Mouse (Mus musculus) CD4-positive helper T cell, adult 2 months (primary cell): ENCODE results near the gene Usp12.
"Not testable (repeated sequence)": the region's sequence is repeated elsewhere in the genome, so short reads cannot be mapped to it uniquely, and the experiment has no call there.

Experiments used
- DNase-seq: peaks from one replicate; pipeline ENCODE4 v3.0.0-alpha.2; 2012; ENCODE audit warnings: low read depth, missing footprints, low spot score

Gene Usp12

DNA sequence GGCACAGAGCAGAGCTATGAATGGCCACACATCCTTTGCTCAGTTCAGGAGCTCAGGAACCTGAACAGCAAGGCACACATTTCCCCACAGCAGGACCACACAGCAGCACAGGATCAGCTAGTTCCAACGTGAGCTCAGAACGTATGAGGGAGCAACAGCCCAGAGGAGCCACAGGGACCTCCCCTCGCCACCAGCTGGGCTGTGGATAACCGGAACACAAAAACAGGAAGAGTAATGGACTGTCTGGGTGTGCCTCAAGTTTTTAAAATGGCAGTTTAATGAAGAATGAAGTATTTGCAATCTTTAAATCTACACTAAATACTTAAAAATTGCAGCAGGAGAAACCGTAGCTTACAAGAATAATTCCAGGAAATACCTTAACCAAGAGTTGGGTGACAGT lies 44.9 kb downstream of the Usp12 start:
- DNase-seq, result no peak

DNA sequence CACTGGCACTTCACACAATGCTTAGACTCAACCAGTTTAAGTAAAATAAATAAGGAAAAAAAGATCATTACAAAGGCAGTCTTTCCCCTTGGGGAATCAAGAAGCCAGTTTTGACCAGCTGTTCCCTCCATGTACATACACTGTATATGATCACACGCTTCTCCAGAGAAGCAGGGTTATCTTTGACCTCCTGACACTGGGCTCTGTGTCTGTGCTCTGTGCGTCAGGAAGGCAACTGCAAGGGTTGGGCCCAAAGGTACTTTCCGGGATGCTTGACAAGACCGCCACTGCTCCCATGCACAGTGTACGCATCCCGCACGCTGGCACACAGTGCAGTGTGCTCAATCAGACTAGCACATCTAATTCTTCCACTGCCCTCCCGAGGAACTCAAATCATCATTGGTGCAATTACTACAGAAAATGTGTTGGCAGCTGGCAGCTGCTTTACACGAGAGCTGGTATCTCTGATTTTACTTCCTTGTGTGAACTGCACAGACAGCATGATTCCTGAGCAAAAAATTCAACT lies 57.8 kb downstream of the Usp12 start:
- no peak for DNase-seq

DNA sequence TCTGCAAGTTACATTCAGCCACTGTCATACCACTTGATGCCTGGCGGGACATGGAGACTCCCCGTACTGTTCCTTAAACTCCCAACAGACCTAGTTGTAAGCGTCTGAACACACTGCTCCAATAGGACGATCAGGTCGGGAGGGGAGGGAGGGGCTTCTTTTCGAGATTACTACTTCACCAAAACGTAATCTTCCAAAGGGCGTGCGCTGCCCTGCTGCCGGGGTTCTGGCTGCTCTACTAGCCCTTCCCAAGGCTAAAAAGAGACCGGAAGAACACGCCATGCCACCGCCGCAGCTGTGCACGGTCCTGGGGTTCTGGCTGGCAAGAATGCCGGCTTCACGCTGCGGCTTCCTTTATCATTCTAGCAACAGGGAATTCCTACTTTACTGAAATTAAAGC lies 58.5 kb downstream of the Usp12 start:
- DNase-seq, result no peak

DNA sequence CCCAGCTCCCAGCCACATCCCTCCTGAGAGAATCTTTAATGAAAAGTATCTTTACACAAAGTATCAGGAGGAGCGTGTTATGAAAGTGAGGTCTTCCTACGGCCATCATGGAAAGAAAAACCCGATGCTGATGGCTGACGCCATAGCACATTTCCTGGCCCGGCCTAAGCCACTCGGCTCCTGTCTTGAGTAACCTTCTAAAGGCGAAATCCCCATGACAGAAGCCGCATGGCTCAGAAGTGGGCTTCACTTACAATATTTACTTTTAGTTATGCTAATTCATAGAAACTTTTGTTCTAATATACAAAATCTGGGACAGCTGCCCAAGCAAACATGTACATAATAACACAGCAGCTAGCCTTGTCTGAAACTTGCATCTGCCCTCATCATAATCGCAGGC lies 59.8 kb downstream of the Usp12 start:
- not testable (repeated sequence) for DNase-seq

DNA sequence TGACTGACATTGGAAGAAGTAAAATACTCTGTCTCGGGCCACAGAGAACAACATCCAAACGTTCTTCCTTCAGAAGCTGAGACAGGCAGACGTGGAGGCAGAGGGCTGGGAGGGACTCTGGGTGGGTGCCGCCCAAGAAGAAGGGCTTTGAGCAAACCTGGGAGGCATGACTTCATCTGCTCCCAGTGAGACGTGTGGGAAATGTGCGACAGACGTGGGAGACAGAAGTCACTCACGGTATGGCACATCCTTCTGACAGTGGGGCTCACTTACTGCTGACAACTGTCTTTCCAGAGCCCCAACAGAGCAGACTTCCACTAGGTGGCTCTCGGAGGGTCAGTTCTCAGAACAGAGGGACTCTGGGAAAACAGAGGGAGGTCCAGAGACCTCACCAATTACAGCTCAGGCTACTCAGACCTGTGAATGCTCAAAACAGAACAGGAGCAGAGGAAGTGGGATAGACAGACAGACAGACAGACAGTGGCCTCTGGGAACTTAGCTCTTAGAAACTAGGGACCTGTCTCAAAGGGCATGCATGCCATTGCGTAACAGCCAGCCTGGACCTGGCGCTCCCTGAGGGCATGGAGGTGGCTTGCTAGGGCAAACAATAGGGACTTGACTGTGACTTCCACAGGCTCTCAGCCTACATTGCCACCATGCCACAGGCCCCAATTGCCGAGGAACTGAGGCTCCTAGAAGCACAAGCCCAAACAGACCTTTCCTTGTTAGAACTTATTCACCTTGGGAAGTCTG lies 60.7 kb downstream of the Usp12 start:
- DNase-seq, result no peak

DNA sequence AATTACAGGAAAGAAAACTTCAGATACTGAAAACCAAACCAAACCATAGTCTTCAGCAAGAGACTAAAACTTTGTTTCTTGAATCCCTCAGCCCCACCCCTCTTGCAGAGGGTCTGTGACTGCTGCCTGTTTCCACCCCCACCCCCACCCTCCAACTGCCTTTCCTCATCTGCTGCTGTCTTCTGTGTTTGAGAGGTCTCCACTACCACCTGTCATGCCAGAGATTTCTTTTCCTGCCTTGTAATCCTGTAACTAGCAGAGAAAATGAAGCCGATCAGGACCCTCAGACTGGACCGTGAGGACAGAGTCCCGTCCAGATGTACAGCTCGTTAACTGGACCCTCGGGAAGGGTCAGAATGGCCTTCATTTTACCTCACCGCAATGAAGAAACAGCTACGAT lies 61.4 kb downstream of the Usp12 start:
- DNase-seq, result no peak

DNA sequence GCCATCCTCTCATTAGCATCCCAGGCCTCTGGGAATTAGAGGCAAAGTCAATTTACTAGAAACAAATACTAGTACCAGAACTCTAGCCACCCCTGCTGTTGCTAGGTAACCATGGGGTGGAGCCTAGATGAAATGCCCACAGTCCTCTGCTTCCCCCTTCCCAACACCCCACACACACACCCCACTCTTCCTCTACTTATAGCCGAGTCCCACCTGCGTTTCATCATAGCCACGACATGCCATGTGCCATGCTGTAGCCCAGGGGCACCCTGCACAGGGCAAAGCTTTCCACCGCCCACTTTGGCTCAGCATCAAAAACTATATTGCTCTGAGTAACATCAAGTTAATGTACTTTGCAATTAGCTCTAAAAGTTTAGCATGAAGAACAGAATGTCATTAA lies 67.8 kb downstream of the Usp12 start:
- no peak for DNase-seq

DNA sequence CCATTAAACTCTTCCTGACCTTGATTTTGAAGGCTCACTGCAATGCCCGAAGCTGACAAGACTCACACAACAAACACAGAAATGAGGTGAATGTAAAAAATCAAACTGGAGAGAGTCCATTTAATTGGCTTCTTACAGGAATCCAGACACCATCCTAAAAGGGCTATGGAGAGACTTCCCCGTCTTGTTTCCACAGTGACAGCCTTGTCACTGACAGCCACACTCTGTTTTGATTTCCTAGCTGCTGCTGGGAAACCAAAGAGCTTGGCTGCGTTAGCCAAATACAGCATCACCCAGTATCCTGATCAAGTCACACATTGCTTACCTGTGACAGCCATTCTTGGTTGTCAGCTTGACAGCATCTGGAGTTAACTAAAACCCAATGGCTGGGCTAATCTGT lies 69.8 kb downstream of the Usp12 start:
- DNase-seq, result no peak

DNA sequence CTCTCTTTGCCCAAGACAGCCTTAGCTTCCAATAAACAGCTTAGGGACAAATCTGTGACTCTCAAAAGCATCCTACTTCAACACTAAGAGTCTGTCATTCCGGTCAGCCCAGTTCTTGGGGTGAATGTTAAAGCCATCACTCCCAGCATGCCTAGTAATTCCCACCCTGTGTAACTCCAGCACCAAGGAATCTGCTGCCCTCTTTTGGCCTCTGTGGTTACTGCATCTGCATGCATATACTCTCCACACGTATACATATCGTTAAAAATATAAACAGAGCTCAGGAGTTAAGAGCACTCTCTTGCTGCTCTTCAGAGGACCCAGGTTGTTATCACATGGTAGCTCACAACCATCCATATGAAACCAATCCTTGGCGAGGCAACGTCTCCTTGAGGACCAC lies 71.4 kb downstream of the Usp12 start:
- no peak for DNase-seq

DNA sequence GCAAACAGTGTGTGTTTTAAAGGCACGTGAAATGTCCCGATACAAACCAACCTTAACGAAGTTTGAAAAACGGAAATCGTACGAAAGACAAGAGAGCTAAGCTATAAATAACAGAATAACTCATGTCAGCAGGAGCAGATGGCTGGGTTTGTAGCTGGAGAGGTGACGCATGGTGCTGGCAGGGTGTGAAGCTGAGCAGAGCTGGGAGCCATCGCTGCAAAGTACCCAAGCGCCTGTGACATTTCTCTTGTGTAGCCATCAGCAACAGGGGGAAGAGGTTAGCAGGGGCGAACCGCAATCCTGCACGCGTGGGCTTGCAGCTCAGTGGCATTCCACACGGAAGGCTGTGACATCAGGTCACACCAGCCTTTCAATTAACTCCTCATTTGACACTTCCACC lies 72.6 kb downstream of the Usp12 start:
- no peak for DNase-seq

DNA sequence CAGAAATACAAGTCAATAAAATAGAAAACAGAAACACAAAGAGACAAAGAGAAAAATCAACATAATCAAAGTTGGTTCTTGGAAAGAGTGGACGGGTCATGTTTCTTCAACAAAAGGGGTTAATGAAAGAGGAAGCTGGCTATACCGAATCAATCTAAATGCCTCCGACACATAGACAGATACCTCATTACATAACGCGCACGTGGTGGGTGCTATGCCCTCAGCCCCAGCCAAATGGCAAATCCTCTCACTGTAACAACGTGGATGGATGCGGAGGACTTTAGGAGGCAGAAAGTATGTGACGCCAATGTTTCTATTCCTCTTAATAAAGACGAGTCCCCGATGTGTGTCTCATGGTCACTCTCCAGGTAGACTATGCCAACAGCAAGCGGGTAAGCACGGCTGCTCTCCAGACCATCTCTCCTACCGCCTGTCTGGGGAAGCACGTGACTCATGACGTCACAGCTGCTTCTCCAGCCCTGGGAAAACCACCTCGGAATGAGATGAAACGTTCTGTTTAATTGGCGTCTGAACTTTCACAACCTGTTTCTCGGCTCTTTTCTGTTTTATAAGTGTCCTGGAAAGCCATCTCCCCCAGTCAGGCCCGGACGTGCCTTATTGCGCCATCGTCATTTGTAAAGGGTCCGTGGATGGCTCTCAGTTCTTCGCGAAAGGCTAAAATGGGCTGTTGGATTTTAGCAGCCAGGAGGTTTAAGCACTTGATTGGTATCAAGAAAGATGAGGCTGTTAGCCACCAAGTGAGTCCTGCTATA lies 75.0 kb downstream of the Usp12 start:
- no peak for DNase-seq

DNA sequence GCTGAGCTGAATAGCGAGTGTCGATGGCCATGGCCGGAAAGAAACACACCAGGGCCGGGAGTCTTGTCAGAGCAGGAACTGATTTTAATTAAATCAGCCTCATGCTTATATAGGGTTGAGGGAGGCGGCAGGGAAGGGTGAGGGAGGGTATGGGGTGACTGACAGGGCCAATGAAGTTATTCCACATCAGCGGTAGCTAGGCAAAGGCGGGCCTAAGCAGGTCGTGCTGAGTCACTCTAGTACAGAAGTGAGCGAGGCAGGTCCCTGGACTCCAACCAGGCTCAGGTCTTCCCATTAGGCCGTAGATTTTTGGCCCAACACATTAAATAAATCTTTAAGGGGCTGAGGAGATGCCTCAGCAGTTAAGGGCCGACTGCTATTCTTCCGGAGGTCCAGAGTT lies 81.0 kb downstream of the Usp12 start:
- no peak for DNase-seq

DNA sequence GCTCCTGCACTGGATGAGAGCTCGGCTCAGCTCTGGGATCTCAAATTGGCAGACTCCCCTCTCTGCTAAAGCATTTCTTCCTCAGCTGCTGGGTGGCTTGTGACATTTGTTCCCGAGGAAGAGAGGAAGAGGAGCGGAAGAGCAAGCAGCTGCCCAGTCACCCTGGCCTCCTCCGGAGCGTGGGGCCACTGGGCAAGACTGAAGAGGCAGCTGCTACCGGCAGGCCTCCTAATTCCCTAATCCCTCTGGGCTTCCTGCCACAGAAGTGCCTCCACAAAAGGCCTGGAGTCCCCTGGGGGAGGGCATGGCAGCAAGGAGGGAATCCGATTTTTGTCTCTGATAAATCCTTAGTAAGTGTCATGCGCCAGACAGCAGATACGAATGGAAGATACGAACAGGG lies 81.7 kb downstream of the Usp12 start:
- no peak for DNase-seq

DNA sequence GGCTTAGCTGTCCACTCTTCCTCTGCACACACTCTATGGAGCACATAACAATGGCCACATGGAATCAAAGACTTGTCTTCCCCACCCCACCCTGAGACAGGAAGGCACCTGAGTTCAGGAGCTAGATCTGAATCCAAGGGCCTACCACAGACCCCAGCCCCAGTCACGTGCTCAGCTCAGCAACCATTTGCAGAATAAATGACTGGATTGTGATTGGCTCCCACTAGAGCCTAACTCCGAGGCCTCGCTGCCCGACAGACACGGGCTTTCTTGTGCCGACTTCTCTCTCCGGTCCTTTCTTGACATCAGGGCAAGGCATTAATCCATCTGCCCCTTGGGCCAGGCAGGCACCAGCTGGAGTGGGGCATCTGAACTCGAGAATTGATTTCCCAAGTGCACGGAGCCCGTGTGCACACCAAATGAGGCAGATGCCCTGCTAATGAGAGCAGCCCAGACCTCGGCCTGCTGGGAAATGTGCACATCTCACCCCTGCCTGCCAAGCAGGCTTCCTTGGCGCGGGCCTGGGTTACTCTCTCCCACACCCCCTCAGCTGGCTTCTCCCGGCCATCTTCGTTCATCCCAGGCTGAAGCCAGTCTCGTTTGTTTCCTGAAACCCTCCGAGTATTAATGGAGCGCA lies 82.4 kb downstream of the Usp12 start:
- DNase-seq, result no peak

DNA sequence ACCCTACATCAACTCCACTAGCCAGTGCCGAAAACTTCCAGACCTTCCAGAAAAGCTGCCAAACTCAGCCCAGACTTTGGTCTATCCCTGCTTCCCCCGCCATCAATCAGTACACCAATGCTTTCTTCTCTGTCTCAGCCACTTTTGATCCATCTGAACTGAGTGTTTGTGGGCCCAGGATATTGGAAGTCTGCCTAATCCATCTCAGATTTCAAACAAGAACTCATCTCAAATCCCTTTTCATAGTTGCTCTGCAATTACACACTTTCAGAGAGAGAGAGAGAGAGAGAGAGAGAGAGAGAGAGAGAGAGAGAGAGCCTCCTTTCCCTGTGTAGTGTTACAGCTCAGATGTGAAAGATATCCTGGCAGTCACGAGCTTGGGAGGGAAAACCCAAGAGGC lies 85.4 kb downstream of the Usp12 start:
- no peak for DNase-seq

DNA sequence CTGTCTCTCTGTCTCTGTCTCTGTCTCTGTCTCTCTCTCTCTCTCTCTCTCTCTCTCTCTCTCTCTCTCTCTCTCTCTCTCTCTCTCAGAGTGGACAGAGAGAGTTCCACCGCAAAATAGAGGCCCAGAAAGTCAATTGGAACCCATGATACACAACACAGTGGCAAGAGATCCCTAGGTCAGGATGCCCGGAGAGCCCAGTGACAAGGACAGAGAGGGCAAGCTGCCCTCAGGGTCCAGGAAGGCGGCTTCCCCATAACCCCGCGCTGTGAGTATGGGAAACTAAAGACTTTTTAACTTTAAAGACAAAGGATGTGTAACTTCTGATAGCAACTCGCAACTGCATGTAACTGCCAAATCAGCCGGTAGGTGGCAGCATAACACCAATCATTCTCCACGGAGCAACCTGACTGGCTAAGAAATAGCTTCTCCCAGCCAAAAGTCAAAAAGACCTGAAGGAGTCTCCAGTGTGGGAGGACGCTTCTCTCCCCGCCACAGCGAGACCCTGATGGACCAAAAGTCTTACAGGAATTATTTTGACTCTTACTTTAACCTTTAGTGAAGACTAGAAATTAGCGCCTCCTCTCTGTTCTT lies 88.9 kb downstream of the Usp12 start:
- DNase-seq, result peak; percentile 78

DNA sequence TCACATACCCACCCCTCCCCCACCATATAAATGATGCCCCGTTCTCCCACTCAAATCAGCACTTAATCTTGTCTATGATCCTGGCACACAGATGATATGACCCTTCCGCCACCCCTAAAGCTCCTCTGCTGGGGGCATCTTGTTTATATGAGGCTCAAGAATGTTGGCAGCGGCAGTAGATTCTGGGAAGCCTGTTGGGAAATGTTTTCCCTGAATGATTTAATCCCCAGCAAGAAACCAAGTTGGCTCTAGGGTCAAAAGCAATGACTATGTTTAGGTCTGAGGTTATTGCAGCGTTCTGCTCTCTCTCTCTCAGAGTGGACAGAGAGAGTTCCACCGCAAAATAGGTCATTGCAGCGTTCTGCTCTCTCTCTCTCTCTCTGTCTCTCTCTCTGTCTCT lies 89.4 kb downstream of the Usp12 start:
- DNase-seq, result no peak

DNA sequence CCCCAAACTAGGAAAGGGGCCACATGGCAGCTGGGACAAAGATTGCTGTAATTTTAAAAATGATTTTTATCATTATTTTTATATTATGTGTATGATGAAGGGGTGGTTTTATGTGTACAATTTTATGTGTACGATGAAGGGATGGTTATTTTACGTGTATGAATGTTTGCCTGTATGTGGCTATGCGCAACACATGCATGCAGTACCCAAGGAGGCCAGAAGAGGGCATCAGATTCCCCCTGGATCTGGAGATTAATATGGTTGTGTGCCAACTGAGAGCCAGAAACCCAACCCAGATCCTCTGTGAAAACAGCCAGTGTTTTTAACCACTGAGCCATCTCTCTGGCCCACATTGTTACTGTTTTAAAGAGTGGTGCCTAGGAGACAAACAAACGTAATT lies 90.6 kb downstream of the Usp12 start:
- no peak for DNase-seq

DNA sequence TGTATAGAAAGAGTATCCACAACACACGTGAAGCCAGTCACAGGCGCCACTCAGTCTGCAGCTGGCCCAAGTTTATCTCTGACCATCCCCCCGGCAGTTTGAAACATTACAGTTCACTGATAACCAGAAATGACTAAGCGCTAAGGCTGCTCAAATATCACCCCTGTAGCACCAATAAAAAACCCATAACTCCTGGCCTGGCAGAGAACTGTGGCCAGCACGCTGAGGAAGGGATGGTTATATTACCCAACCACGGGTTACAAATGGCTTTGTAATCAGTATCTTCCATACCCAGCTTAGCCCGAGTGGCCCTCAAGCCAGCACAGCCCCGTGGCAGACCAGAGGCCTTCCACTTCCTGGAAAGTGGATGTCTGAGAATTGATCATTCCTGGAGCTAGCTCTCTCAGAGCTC lies 91.1 kb downstream of the Usp12 start:
- DNase-seq, result no peak

DNA sequence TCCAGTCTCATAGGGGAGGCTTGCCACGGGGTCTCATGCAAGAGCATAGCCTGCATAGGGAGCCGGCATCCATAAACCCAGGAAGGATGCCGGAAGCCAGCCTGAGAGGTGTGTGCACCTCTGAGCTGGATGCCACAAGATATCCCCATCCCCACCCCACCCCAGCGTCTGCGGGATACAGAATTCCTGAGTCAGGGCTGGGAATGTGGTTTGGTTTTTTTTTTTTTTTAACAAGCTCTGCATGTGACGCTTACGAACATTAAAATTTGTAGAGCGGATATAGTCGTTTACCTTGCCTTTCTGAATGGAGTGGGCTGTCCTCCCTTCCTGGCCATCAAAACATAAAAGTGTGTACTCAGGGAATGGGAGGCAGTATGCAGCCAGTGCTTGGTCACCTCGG lies 94.7 kb downstream of the Usp12 start:
- no peak for DNase-seq

DNA sequence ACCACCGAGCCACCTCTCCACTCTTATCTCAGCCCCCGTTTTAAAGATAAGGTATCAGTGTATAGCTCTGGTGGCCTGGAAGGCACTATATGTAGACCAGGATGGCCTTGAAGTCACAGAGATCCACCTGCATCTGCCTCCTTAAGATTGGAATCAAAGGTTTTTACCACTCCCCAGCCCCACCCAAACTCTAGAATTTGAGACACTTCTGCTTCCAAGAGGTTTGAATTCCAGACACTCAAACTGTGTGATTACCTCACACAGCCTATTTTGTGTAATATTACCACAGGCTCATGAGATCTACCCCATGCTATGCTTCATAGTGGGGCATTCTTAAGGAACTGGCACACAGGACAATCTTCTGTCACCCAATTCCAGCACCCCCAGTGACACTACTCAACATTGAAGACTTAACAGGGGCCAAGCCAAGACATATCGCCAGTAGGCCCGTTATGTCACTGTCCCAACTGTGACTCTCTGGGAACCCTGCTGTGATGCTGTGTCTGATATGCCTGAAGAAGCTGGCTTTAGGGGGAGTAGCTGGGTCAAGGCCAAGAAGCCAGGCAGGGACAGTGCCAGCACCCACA lies 95.3 kb downstream of the Usp12 start:
- DNase-seq, result no peak

DNA sequence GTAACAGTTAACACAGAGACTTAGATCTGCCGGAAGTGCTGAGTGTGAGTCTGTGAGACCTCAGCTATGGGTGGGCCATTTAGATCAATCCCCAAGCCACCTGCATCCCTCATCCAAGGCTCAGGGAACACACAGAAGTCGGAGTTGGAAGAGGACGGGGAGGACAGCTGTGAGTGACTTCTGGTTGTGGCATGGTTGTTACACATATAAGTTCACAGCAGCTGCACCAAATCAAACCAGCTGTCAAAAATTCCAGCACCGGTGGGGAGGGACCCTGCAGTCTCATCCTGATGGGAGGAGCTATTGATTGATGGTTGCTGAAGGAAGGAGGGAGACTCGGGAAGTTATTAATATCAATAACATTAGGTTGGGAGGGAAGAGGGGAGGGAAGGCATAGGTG lies 99.3 kb downstream of the Usp12 start:
- no peak for DNase-seq
